Mouse (Mus musculus) adrenal gland, postnatal 36 days (tissue): ENCODE measurements around the gene Gm3376. TPM values are rescaled to one million over a fixed set of nuclear protein-coding genes. Genes with fewer than 3 reads are reported as not detected.
"Not testable (repeated sequence)": the region's sequence is repeated elsewhere in the genome, so short reads cannot be mapped to it uniquely, and the experiment has no call there.

Experiments used
- DNase-seq, 2 experiments: peaks; one replicate each; pipeline ENCODE4 v3.0.0; 2021; ENCODE audit warnings: mixed read lengths in 1 of 2
- long read RNA-seq, 2 experiments: library from polyadenylated mRNA; stranded (forward); transcript quantifications; one replicate each; pipeline ENCODE4 v2.0.0; 2021; ENCODE audit warnings: borderline sequencing depth in 2 of 2
- total RNA-seq, 2 experiments: library from RNA; stranded (reverse); gene quantifications; 2 replicates each; pipeline ENCODE4 v1.2.3; 2021

The Gm3376 gene
- total RNA-seq = not detected
- long read RNA-seq, experiment 1 = 0 reads
- long read RNA-seq, experiment 2 = 0 reads

GRCm38 (mm10) chrY:3771373-3771772 lies at the start of gene Gm3376:
TSS of gene Gm3376 (plus strand) at chrY:3771673.
- DNase-seq = not testable (repeated sequence)
